Mouse (Mus musculus) forebrain, embryonic 10.5 days (tissue): ENCODE results near the gene Rpl22l1. TPM values are rescaled to one million over a fixed set of nuclear protein-coding genes. Genes with fewer than 3 reads are reported as not detected.
"Not testable (repeated sequence)": the region's sequence is repeated elsewhere in the genome, so short reads cannot be mapped to it uniquely, and the experiment has no call there.

ENCODE experiments used
- DNase-seq: peaks from one replicate; pipeline ENCODE4 v3.0.0-alpha.2; 2017; ENCODE audit warnings: low spot score; ENCODE audit errors: extremely low spot score
- H3K27ac ChIP-seq: fragments of 300-500 bp; sonication (generic); 2 replicates; pipeline ENCODE4 v1.5.1; 2016; ENCODE audit warnings: mild to moderate bottlenecking
- H3K27me3 ChIP-seq: fragments of 300-500 bp; sonication (generic); 2 replicates; pipeline ENCODE4 v1.6.1; 2016; ENCODE audit warnings: mild to moderate bottlenecking; ENCODE audit not compliant: poor library complexity, severe bottlenecking
- H3K36me3 ChIP-seq: fragments of 300-500 bp; sonication (generic); replicated peaks from 2 replicates; pipeline ENCODE4 v1.6.1; 2016; ENCODE audit warnings: mild to moderate bottlenecking, moderate library complexity
- H3K4me1 ChIP-seq: fragments of 300-500 bp; sonication (generic); 2 replicates; pipeline ENCODE4 v1.6.1; 2016
- H3K4me3 ChIP-seq: fragments of 300-500 bp; sonication (generic); 2 replicates; pipeline ENCODE4 v1.5.1; 2016; ENCODE audit warnings: mild to moderate bottlenecking, moderate library complexity
- H3K9me3 ChIP-seq: fragments of 300-500 bp; sonication (generic); 2 replicates; pipeline ENCODE4 v1.6.1; 2016; ENCODE audit warnings: mild to moderate bottlenecking, moderate library complexity
- WGBS: fragments of 180-500 bp; shearing (Covaris S2); methylation state at CpG from one replicate; pipeline ENCODE4 v1.1.7; 2016; 5-methylcytosine and 5-hydroxymethylcytosine counted together
- polyA plus RNA-seq: library from polyadenylated mRNA; unstranded; fragments of >200 nt; fragmentation: Nextera tagmentation; extraction: Ambion mirVana; gene quantifications from 2 replicates; pipeline ENCODE4 v1.2.1, GENCODE M21; 2016

Gene Rpl22l1
- polyA plus RNA-seq, result 338 and 348 TPM in 2 replicates

- under 1% methylated on average over 72 of the region's 72 CpGs for WGBS
- Histone ChIP-seq H3K27me3 (no peaks in the 10 kb centered on the region), H3K4me3 (peak within 1 kb of the TSS; percentile 86), H3K9me3 (no peaks in the 10 kb centered on the region), H3K27ac (peak within 1 kb of the TSS; percentile 97), H3K4me1 (peaks cover 15% of the 10 kb centered on the region), H3K36me3 (peaks cover 31% of the 10 kb centered on the region)
- peak; percentile 98 for DNase-seq
Observed at GRCm38 (mm10) chr3:28805301-28806097, at the start of gene Rpl22l1. Gene Rpl22l1 (plus strand): TSS chr3:28805436.

- H3K36me3 ChIP-seq, result no peaks in the 10 kb centered on the region
- H3K4me3 ChIP-seq, result no peak overlapping the region
- DNase-seq, result no peak
- H3K27ac ChIP-seq, result no peak overlapping the region
- no peaks in the 10 kb centered on the region for H3K27me3 ChIP-seq
- H3K9me3 ChIP-seq, result no peaks in the 10 kb centered on the region
- WGBS, result 88% methylated on average over 7 of the region's 7 CpGs
- H3K4me1 ChIP-seq, result no peaks in the 10 kb centered on the region
Observed at GRCm38 (mm10) chr3:28755477-28755876, 49.8 kb upstream of the Rpl22l1 start.

GRCm38 (mm10) chr3:28761225-28761789 is 43.9 kb upstream of the Rpl22l1 start:
- Histone ChIP-seq H3K27me3 (no peaks in the 10 kb centered on the region), H3K4me1 (no peaks in the 10 kb centered on the region), H3K4me3 (no peak overlapping the region), H3K9me3 (no peaks in the 10 kb centered on the region), H3K27ac (no peak overlapping the region), H3K36me3 (no peaks in the 10 kb centered on the region)
- no peak for DNase-seq
- 89% methylated on average over 8 of the region's 8 CpGs for WGBS

- WGBS, result 96% methylated on average over 4 of the region's 4 CpGs
Observed at GRCm38 (mm10) chr3:28766935-28767334, 38.3 kb upstream of the Rpl22l1 start.

DNA sequence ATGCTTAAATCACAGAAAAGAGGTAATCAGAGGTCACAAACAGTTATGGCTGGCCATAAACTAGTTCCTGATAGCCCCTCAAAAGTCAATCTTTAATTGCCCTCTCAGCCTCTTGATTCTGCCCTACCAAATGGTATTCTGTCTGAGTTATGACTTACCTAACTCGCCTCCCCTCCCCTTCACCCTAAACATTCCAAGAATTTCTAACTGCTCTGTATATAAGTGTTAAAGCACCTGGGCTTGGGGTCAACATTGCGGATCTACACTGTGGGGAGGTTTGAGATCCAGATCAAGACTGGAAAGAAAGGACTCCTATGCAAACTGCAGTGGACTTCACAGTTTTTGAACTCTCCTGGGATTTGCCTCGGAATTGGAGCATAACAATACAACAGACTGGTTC is 37.0 kb upstream of the Rpl22l1 start:
- no peaks in the 10 kb centered on the region; the same call in 1 of the 2 replicates for H3K9me3 ChIP-seq
- H3K4me1 ChIP-seq, result no peaks in the 10 kb centered on the region
- H3K27ac ChIP-seq, result no peak overlapping the region
- no peak for DNase-seq
- H3K27me3 ChIP-seq, result no peaks in the 10 kb centered on the region
- H3K36me3 ChIP-seq, result no peaks in the 10 kb centered on the region
- 91% methylated on average over 3 of the region's 3 CpGs for WGBS
- H3K4me3 ChIP-seq, result no peak overlapping the region

More at GRCm38 (mm10) chr3:28766935-28767334, 38.3 kb upstream of the Rpl22l1 start:
- Histone ChIP-seq H3K4me1 (no peaks in the 10 kb centered on the region), H3K9me3 (no peaks in the 10 kb centered on the region; the same call in 1 of the 2 replicates), H3K36me3 (no peaks in the 10 kb centered on the region), H3K27ac (no peak overlapping the region), H3K4me3 (no peak overlapping the region), H3K27me3 (no peaks in the 10 kb centered on the region)
- DNase-seq, result no peak

- H3K9me3 ChIP-seq, DNase-seq, H3K27ac ChIP-seq, H3K4me3 ChIP-seq, H3K27me3 ChIP-seq, H3K4me1 ChIP-seq, H3K36me3 ChIP-seq: not testable (repeated sequence)
- 68% methylated on average over 4 of the region's 4 CpGs for WGBS
Observed at GRCm38 (mm10) chr3:28772919-28773318, 32.3 kb upstream of the Rpl22l1 start.

DNA sequence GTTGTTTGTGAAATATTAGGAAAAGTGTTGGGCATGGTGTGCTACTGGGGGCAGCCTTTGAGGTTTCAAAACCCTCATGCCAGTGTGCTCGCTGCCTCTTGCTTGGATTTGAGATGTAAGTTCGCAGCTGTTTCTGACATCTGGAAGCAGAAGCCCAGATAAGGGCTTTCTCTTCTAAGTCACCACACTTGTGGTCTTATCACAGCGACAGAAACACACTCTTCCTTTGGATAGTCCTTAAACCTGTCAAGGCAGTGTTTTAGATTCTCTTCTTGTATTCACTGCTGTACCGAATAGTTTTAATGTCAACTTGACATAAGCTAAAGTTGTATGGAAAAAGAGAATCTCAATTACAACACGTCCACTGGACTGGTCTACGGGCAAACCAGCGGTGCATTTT is 29.9 kb upstream of the Rpl22l1 start:
- H3K36me3 ChIP-seq, result no peaks in the 10 kb centered on the region

DNA sequence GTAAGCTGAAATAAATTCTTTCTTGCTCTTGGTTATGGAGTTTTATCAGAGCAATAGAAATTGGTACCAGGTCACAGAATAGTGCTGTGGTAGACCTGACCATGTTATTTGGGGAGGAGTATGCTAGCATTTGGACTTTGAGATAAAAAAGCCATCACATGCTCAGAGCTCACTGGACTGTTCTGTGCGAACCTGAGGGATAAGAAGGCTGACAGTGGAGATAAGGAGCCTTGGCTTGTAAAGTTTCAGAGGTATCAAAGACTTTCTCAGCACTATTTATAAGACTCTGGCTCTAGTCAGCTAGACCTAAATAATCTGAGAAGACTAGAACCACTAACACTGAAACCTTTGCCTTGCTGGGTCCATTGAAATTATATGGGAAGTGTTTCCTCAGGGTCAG is 29.3 kb upstream of the Rpl22l1 start:
- Histone ChIP-seq H3K9me3 (peaks cover 8% of the 10 kb centered on the region; the same call in 1 of the 2 replicates), H3K4me3 (no peak overlapping the region), H3K27ac (no peak overlapping the region), H3K4me1 (peaks cover 4% of the 10 kb centered on the region), H3K27me3 (peaks cover 17% of the 10 kb centered on the region), H3K36me3 (no peaks in the 10 kb centered on the region)
- DNase-seq, result no peak
- 93% methylated on average over 1 of the region's 1 CpGs for WGBS

More for the DNA sequence above, 29.9 kb upstream of the Rpl22l1 start:
- Histone ChIP-seq H3K9me3 (peaks cover 3% of the 10 kb centered on the region; the same call in 1 of the 2 replicates), H3K4me1 (no peaks in the 10 kb centered on the region), H3K4me3 (no peak overlapping the region), H3K27ac (no peak overlapping the region), H3K27me3 (peaks cover 12% of the 10 kb centered on the region)
- no peak for DNase-seq
- 92% methylated on average over 7 of the region's 7 CpGs for WGBS

DNA sequence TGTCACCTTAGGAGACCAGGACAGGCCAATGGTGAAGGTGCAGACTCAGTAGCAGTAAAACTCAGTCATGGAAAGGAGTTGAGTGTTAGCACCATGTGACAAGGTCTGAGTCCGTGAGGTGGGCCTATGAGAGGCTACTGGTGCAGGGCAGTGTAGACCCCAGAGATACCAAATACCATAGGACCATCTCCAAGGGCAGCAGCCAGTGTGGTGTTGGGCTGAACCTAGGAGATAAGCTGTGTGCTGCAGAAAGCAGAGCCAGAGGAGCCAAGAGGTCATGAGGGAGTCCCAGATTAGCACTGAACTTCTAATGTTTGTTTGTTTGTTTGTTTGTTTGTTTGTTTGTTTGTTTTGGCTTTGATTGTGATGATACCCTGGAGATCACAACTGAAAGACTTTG is 28.7 kb upstream of the Rpl22l1 start:
- no peak overlapping the region for H3K27ac ChIP-seq
- DNase-seq, result no peak
- H3K9me3 ChIP-seq, result peaks cover 8% of the 10 kb centered on the region; the same call in 1 of the 2 replicates
- WGBS, result 67% methylated on average over 1 of the region's 1 CpGs
- H3K4me1 ChIP-seq, result peaks cover 9% of the 10 kb centered on the region
- no peaks in the 10 kb centered on the region for H3K36me3 ChIP-seq
- peaks cover 17% of the 10 kb centered on the region for H3K27me3 ChIP-seq
- no peak overlapping the region for H3K4me3 ChIP-seq

DNA sequence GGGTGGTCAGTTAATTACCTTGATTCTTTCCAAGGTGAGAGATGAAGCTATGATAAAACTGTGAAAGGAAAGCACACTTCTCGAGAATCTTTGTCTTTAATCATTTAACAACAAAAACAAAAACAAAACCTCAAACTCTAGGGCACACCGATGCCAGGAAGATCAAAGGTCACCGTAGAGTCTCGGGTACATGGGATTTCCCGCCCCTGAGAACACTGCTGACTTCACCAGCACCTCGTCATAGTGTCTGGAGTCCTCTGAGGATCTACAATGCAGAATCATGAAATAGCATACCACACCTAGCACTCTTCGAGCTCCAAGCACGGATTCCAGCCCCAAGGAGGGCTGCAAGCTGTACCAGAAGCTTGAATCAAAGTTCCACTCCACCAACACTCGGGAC is 24.7 kb upstream of the Rpl22l1 start:
- 73% methylated on average over 9 of the region's 9 CpGs for WGBS
- no peak for DNase-seq
- H3K27ac ChIP-seq, result peak overlapping the region; percentile 83; the same call in 1 of the 2 replicates

DNA sequence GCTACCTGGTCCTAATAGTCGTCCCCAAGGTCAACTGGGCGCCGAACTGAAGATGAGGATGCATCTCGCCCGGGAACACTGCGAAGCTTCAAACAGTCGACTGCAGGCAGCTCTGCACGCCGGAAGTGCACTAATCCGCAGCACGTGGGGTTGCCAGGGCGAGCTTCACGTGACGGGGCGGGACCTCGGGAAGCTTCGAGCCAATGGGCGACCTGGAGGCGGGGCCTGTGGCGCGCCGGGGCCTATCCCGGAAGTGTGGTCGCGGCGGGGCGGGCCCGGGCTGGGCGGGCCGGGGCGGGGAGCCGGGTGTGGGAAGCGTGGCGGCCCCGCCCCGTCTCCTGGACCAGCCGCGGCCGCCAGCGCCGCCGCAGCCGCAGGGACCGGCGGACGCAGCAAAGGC is 24.2 kb upstream of the Rpl22l1 start, which contains the start of gene Eif5a2:
Eif5a2 (plus strand) TSS at position 283 of the 400 bp plus-strand sequence.
- peak within 1 kb of the TSS; percentile 83 for H3K4me3 ChIP-seq
- H3K27me3 ChIP-seq, result peaks cover 31% of the 10 kb centered on the region
- H3K27ac ChIP-seq, result peak within 1 kb of the TSS; percentile 83
- H3K4me1 ChIP-seq, result peaks cover 16% of the 10 kb centered on the region
- DNase-seq, result peak; percentile 94
- H3K36me3 ChIP-seq, result 0 out of 2 replicates have a peak, but pooled peaks cover 5% of the 10 kb centered on the region
- 2% methylated on average over 45 of the region's 46 CpGs for WGBS
- peaks cover 8% of the 10 kb centered on the region; the same call in 1 of the 2 replicates for H3K9me3 ChIP-seq

More for the DNA sequence above, 24.7 kb upstream of the Rpl22l1 start:
- peaks cover 31% of the 10 kb centered on the region for H3K27me3 ChIP-seq
- peaks cover 16% of the 10 kb centered on the region for H3K4me1 ChIP-seq
- peak overlapping the region; percentile 83 for H3K4me3 ChIP-seq
- peaks cover 8% of the 10 kb centered on the region; the same call in 1 of the 2 replicates for H3K9me3 ChIP-seq
- H3K36me3 ChIP-seq, result 0 out of 2 replicates have a peak, but pooled peaks cover 5% of the 10 kb centered on the region

DNA sequence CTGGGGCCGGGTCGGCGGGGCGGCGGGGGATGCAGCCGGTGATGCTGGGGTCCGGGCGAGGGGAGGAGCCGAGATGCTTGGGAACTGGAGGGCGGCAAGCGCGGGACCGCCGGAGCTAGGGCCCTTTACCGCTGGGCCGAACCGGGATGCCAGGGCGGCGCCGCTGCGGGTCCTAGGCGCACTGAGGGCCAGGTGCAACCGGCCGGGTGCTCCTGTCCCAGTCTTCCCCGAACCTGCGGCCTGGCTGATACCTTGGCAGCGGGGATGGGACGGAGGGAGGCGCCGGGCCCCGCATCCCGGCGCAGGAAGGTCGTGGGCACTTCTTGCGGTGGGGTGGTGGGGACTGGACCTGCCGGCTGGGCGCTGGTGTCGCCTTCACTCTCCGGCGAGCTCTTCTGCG is 23.8 kb upstream of the Rpl22l1 start:
- under 1% methylated on average over 41 of the region's 41 CpGs for WGBS
- Histone ChIP-seq H3K4me1 (peaks cover 16% of the 10 kb centered on the region), H3K36me3 (0 out of 2 replicates have a peak, but pooled peaks cover 5% of the 10 kb centered on the region), H3K27ac (peak overlapping the region; percentile 83), H3K27me3 (peaks cover 31% of the 10 kb centered on the region), H3K9me3 (peaks cover 8% of the 10 kb centered on the region; the same call in 1 of the 2 replicates), H3K4me3 (peak overlapping the region; percentile 83)
- DNase-seq, result no peak
